In the genomic region with DNA sequence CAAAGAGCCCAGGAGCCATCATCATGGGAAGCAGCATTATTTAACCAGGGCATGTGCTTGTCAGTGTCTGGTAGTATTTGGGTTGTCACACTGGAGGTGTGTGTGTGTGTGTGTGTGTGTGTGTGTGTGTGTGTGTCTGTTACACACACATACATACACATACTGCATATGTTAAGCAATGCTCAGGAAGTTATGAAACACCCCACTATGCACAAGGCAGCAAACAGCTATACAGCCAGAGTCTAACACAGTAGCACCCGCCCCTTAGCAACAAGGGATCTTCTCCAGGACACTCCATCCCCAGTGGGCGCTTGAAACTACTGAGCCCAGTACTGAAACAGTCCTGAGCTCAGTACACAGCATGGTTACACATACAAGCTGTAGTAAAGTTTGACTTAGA, we compare ENCODE assay signal across 7 mouse cellular contexts.
"Had no signal": no experiment of that assay in that cellular context is flagged by ENCODE, and none has a peak within 500 bp of the region (broad histone marks: within the 10 kb centered on the region; RNA-seq: fewer than 3 reads in every experiment).

No protein-coding gene starts in this region.

- ATAC-seq: intestine, embryonic 15.5 days; midbrain, embryonic 15.5 days had no signal

- H3K9ac ChIP-seq: intestine, embryonic 15.5 days; limb, embryonic 15.5 days; lung, embryonic 14.5 days; midbrain, embryonic 15.5 days; neural tube, embryonic 12.5 days had no signal

- H3K4me3 ChIP-seq: intestine, embryonic 15.5 days; limb, embryonic 15.5 days; megakaryocyte, embryonic 14.5 days; midbrain, embryonic 15.5 days; neural tube, embryonic 12.5 days had no signal

- H3K4me2 ChIP-seq: intestine, embryonic 15.5 days; limb, embryonic 15.5 days; lung, embryonic 14.5 days; midbrain, embryonic 11.5 days; midbrain, embryonic 15.5 days; neural tube, embryonic 12.5 days had no signal

- H3K9me3 ChIP-seq: intestine, embryonic 15.5 days; limb, embryonic 15.5 days; megakaryocyte, embryonic 14.5 days; midbrain, embryonic 15.5 days; neural tube, embryonic 12.5 days had no signal

- H3K27me3 ChIP-seq: intestine, embryonic 15.5 days; limb, embryonic 15.5 days; megakaryocyte, embryonic 14.5 days; midbrain, embryonic 15.5 days; neural tube, embryonic 12.5 days had no signal

- H3K27ac ChIP-seq: intestine, embryonic 15.5 days; limb, embryonic 15.5 days; midbrain, embryonic 15.5 days; neural tube, embryonic 12.5 days had no signal
